Mouse (Mus musculus) stomach, postnatal 0 days (tissue): ENCODE results near the gene Pcif1. TPM values are rescaled to one million over a fixed set of nuclear protein-coding genes. Genes with fewer than 3 reads are reported as not detected.

Experiments
- ATAC-seq: fragments of 200-750 bp; cut with Nextera tagmentation; 2 replicates; pipeline ENCODE4 v1.8.0; 2017; ENCODE audit not compliant: low FRiP score, low TSS enrichment
- DNase-seq: peaks from one replicate; pipeline ENCODE4 v3.0.0-alpha.2; 2016; ENCODE audit warnings: low spot score
- H3K27ac ChIP-seq: fragments of 300-500 bp; sonication (generic); replicated peaks from 2 replicates; pipeline ENCODE4 v1.5.1; 2014; ENCODE audit warnings: mild to moderate bottlenecking, control low read depth
- H3K27me3 ChIP-seq: fragments of 300-500 bp; sonication (generic); 2 replicates; pipeline ENCODE4 v1.6.1; 2014; ENCODE audit warnings: low read length; ENCODE audit not compliant: control insufficient read depth, insufficient read depth
- H3K36me3 ChIP-seq: fragments of 300-500 bp; sonication (generic); 2 replicates; pipeline ENCODE4 v1.6.1; 2014; ENCODE audit warnings: low read length, mixed read lengths; ENCODE audit not compliant: control insufficient read depth, insufficient read depth
- H3K4me1 ChIP-seq: fragments of 300-500 bp; sonication (generic); replicated peaks from 2 replicates; pipeline ENCODE4 v1.6.1; 2014; ENCODE audit warnings: antibody characterized with exemption; ENCODE audit not compliant: control insufficient read depth, insufficient read depth
- H3K4me2 ChIP-seq: fragments of 300-500 bp; sonication (generic); replicated peaks from 2 replicates; pipeline ENCODE4 v1.6.1; 2014; ENCODE audit warnings: low read depth, mild to moderate bottlenecking, control low read depth, moderate library complexity
- H3K4me3 ChIP-seq: fragments of 300-500 bp; sonication (generic); 2 replicates; pipeline ENCODE4 v1.5.1; 2014; ENCODE audit warnings: low read depth, low read length, control low read depth
- H3K9ac ChIP-seq: fragments of 300-500 bp; sonication (generic); 2 replicates; pipeline ENCODE4 v1.6.1; 2014; ENCODE audit warnings: mild to moderate bottlenecking, low read length, control low read depth, mixed read lengths
- H3K9me3 ChIP-seq: fragments of 300-500 bp; sonication (generic); 2 replicates; pipeline ENCODE4 v1.6.1; 2016; ENCODE audit warnings: low read length; ENCODE audit not compliant: control insufficient read depth
- CTCF ChIP-seq: IDR thresholded peaks from 2 replicates; pipeline ENCODE4 v1.5.1; 2016; ENCODE audit warnings: antibody characterized with exemption, low read depth, mild to moderate bottlenecking, moderate library complexity
- EP300 ChIP-seq: optimal IDR thresholded peaks from 2 replicates; pipeline ENCODE3; 2016; ENCODE audit warnings: antibody characterized with exemption
- WGBS: fragments of 180-500 bp; shearing (Covaris S2); extraction: QIAGEN DNeasy Blood & Tissue Kit; methylation state at CpG from one replicate; pipeline ENCODE4 v1.1.7; 2014; 5-methylcytosine and 5-hydroxymethylcytosine counted together
- polyA plus RNA-seq: library from polyadenylated mRNA; unstranded; fragments of >200 nt; fragmentation: Nextera tagmentation; extraction: Ambion mirVana; gene quantifications from 2 replicates; pipeline ENCODE4 v1.2.1, GENCODE M21; 2015

The Pcif1 gene
- polyA plus RNA-seq, 1 experiment from 2014 or later: 51.4 TPM

DNA sequence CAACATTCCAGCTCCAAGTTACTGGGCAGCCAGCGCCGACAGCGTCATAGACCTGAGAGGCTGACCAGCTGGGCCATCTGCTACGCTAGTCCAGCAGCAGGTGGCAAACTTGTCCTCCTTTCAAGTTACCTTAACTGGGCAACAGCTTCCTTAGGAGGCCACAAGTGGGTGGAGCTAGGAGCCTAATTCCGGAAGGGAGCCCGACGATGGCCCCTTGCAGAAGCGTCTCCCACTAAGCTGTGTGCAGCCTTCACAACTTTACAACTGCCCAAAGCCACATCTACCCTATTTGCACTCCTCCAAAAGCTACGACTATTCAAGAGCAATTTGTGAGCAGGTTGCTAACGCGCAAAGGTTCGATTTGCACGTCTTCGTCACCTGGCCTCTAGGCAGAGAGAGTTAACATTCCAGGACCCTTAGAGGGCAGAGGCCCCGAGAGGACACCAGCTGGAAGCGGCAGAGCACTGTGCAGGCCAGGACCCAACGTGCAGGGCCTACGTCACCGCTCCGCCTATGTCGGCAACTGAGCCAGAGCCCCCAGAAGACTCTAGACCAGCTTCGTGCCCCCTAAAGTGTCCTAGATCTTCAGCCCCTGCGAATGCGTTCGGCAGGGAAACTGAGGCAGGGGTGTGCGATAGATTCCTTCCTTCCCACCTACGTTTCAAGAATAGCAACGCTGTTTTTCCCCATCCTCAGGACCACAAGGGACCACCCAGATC is 436 bp upstream of the Pcif1 start:
- peak overlapping the region; percentile 100 for H3K9ac ChIP-seq
- ATAC-seq: peak; percentile 63

GRCm38 (mm10) chr2:164879568-164880277 is 619 bp downstream of the Pcif1 start:
- H3K4me2 ChIP-seq: peak overlapping the region; percentile 97
- peak; percentile 11 for TF ChIP-seq EP300
- no peak for TF ChIP-seq CTCF
- DNase-seq (peak; percentile 98), ATAC-seq (peak; percentile 88)
- 0% methylated on average over 64 of the region's 72 CpGs for WGBS
- peak overlapping the region; percentile 100 for H3K27ac ChIP-seq
- H3K9me3 ChIP-seq: no peaks in the 10 kb centered on the region
- 0 out of 2 replicates have a peak, but pooled peaks cover 3% of the 10 kb centered on the region for H3K4me1 ChIP-seq
- peaks cover 9% of the 10 kb centered on the region for H3K36me3 ChIP-seq
- peak overlapping the region; percentile 100 for H3K9ac ChIP-seq
- peak overlapping the region; percentile 98 for H3K4me3 ChIP-seq
- H3K27me3 ChIP-seq: no peaks in the 10 kb centered on the region

More for the DNA sequence above, 436 bp upstream of the Pcif1 start:
- H3K9me3 ChIP-seq: no peaks in the 10 kb centered on the region
- H3K36me3 ChIP-seq: peaks cover under 1% of the 10 kb centered on the region; the same call in 1 of the 2 replicates
- H3K4me3 ChIP-seq: peak overlapping the region; percentile 98
- TF ChIP-seq EP300 (no peak), CTCF (peak; percentile 52)
- under 1% methylated on average over 28 of the region's 28 CpGs for WGBS
- DNase-seq: peak; percentile 78
- H3K27me3 ChIP-seq: no peaks in the 10 kb centered on the region
- peak overlapping the region; percentile 97 for H3K4me2 ChIP-seq
- peaks cover 3% of the 10 kb centered on the region; the same call in 1 of the 2 replicates for H3K4me1 ChIP-seq
- peak overlapping the region; percentile 100 for H3K27ac ChIP-seq

DNA sequence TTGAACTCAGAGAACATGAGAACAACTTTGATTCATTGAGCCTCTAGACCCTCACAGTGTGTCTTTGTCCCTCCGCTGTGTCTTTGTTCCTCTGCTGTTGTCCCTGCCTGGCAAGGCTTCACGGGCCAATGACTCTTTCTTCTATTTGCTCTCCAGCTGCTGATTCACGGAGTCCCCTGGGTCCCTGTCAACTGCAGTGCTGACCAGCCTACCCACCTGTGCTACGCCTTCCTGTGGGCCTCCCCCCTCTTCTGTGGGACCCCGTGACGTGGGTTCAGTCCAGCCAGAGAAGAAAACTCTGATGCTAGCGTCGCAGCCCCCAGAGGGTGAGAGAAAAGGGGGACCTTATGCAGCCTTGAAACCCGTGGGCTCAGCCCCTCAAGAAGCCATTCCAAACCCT is 3.5 kb downstream of the Pcif1 start:
- H3K4me2 ChIP-seq: no peak overlapping the region
- no peak for ATAC-seq
- DNase-seq: no peak
- WGBS: 68% methylated on average over 9 of the region's 9 CpGs
- H3K27ac ChIP-seq: no peak overlapping the region
- 0 out of 2 replicates have a peak, but pooled peaks cover 3% of the 10 kb centered on the region for H3K4me1 ChIP-seq
- no peak overlapping the region for H3K4me3 ChIP-seq
- no peaks in the 10 kb centered on the region for H3K27me3 ChIP-seq
- H3K9ac ChIP-seq: no peak overlapping the region
- H3K9me3 ChIP-seq: no peaks in the 10 kb centered on the region
- TF ChIP-seq EP300 (no peak), CTCF (no peak)
- peaks cover 31% of the 10 kb centered on the region for H3K36me3 ChIP-seq

- Histone ChIP-seq H3K36me3 (peaks cover 61% of the 10 kb centered on the region), H3K27ac (no peak overlapping the region), H3K27me3 (no peaks in the 10 kb centered on the region), H3K9ac (peak overlapping the region; percentile 18; the same call in 1 of the 2 replicates), H3K4me3 (no peak overlapping the region), H3K9me3 (no peaks in the 10 kb centered on the region), H3K4me2 (no peak overlapping the region), H3K4me1 (no peaks in the 10 kb centered on the region)
- ATAC-seq (no peak; the same call in 1 of the 2 replicates), DNase-seq (peak; percentile 44)
- TF ChIP-seq CTCF (no peak), EP300 (no peak)
- 35% methylated on average over 7 of the region's 7 CpGs for WGBS
Observed at GRCm38 (mm10) chr2:164885788-164886187, 6.7 kb downstream of the Pcif1 start.

GRCm38 (mm10) chr2:164886617-164887016 is 7.5 kb downstream of the Pcif1 start:
- TF ChIP-seq CTCF (no peak), EP300 (no peak)
- H3K9ac ChIP-seq: no peak overlapping the region
- no peaks in the 10 kb centered on the region for H3K9me3 ChIP-seq
- H3K27me3 ChIP-seq: no peaks in the 10 kb centered on the region
- DNase-seq (no peak), ATAC-seq (no peak)
- H3K4me1 ChIP-seq: no peaks in the 10 kb centered on the region
- H3K27ac ChIP-seq: no peak overlapping the region
- no peak overlapping the region for H3K4me2 ChIP-seq
- H3K36me3 ChIP-seq: peaks cover 69% of the 10 kb centered on the region
- no peak overlapping the region for H3K4me3 ChIP-seq
- WGBS: 88% methylated on average over 10 of the region's 10 CpGs

GRCm38 (mm10) chr2:164888996-164889395 is 9.9 kb downstream of the Pcif1 start:
- Histone ChIP-seq H3K4me2 (no peak overlapping the region), H3K4me1 (no peaks in the 10 kb centered on the region), H3K36me3 (peaks cover 86% of the 10 kb centered on the region), H3K9me3 (no peaks in the 10 kb centered on the region), H3K27me3 (no peaks in the 10 kb centered on the region), H3K4me3 (no peak overlapping the region), H3K27ac (no peak overlapping the region), H3K9ac (no peak overlapping the region)
- WGBS: 82% methylated on average over 12 of the region's 12 CpGs
- no peak for DNase-seq
- TF ChIP-seq CTCF: no peak
- no peak for TF ChIP-seq EP300
- ATAC-seq: no peak
